Mouse (Mus musculus) myocyte (in vitro differentiated cells): ENCODE data around the gene Ptcd3. TPM values are rescaled to one million over a fixed set of nuclear protein-coding genes. Genes with fewer than 3 reads are reported as not detected.
"Not testable (repeated sequence)": the region's sequence is repeated elsewhere in the genome, so short reads cannot be mapped to it uniquely, and the experiment has no call there.

Experiments
- H3K27me3 ChIP-seq: one replicate; pipeline ENCODE4 v1.6.1; 2011; ENCODE audit not compliant: control insufficient read depth, insufficient read depth, insufficient read length
- H3K36me3 ChIP-seq: one replicate; pipeline ENCODE4 v1.6.1; 2011; ENCODE audit not compliant: control insufficient read depth, insufficient read depth
- H3K4me2 ChIP-seq: one replicate; pipeline ENCODE4 v1.6.1; 2011; ENCODE audit warnings: low read depth, control low read depth
- H3K4me3 ChIP-seq: one replicate; pipeline ENCODE4 v1.5.1; 2011; ENCODE audit warnings: mild to moderate bottlenecking, control low read depth, moderate library complexity
- H3K79me2 ChIP-seq: one replicate; pipeline ENCODE4 v1.6.1; 2011; ENCODE audit not compliant: control insufficient read depth, insufficient read depth
- H3ac ChIP-seq: one replicate; pipeline ENCODE4 v1.6.1; 2011; ENCODE audit not compliant: control insufficient read depth, insufficient read length
- CEBPB ChIP-seq: IDR thresholded peaks from 2 replicates; pipeline ENCODE4 v1.6.1; 2011; ENCODE audit warnings: mild to moderate bottlenecking, moderate library complexity; ENCODE audit not compliant: poor library complexity, insufficient read depth, severe bottlenecking
- E2F4 ChIP-seq: IDR thresholded peaks from one replicate; pipeline ENCODE4 v1.6.1; 2011; ENCODE audit warnings: mild to moderate bottlenecking, control low read depth, moderate library complexity; ENCODE audit not compliant: insufficient read depth
- MAX ChIP-seq: IDR thresholded peaks from one replicate; pipeline ENCODE4 v1.6.1; 2011; ENCODE audit warnings: low read depth, mild to moderate bottlenecking, control low read depth
- MYOD1 ChIP-seq, 3 experiments: IDR thresholded peaks; one replicate each; pipeline ENCODE4 v1.6.1; 2011; ENCODE audit warnings: control low read depth in 2 of 3, low read depth in 2 of 3, mild to moderate bottlenecking in 2 of 3, moderate library complexity in 1 of 3; ENCODE audit not compliant: insufficient read length in 2 of 3, control insufficient read depth in 1 of 3
- MYOG ChIP-seq, 3 experiments: IDR thresholded peaks; one replicate each; pipeline ENCODE4 v1.6.1; 2011; ENCODE audit warnings: control low read depth in 2 of 3, low read depth in 2 of 3, mild to moderate bottlenecking in 2 of 3; ENCODE audit not compliant: insufficient read length in 2 of 3, control insufficient read depth in 1 of 3, insufficient read depth in 1 of 3
- POLR2A ChIP-seq: IDR thresholded peaks from one replicate; pipeline ENCODE4 v1.6.1; 2011; ENCODE audit warnings: low read depth, mild to moderate bottlenecking, control low read depth, moderate library complexity; ENCODE audit not compliant: insufficient read length
- POLR2AphosphoS2 ChIP-seq: IDR thresholded peaks from one replicate; pipeline ENCODE4 v1.6.1; 2011; ENCODE audit warnings: low read depth, control low read depth; ENCODE audit not compliant: insufficient read length
- REST ChIP-seq: IDR thresholded peaks from one replicate; pipeline ENCODE4 v1.6.1; 2011; ENCODE audit warnings: mild to moderate bottlenecking, control low read depth, moderate library complexity; ENCODE audit not compliant: insufficient read depth, insufficient read length
- SRF ChIP-seq: IDR thresholded peaks from one replicate; pipeline ENCODE4 v1.6.1; 2011; ENCODE audit warnings: low read depth; ENCODE audit not compliant: control insufficient read depth, insufficient read length
- TCF12 ChIP-seq: IDR thresholded peaks from one replicate; pipeline ENCODE4 v1.6.1; 2011; ENCODE audit warnings: mild to moderate bottlenecking, control low read depth; ENCODE audit not compliant: poor library complexity, insufficient read depth, severe bottlenecking
- TCF3 ChIP-seq: IDR thresholded peaks from one replicate; pipeline ENCODE4 v1.6.1; 2011; ENCODE audit warnings: low read depth, control low read depth; ENCODE audit not compliant: insufficient read length
- USF1 ChIP-seq: IDR thresholded peaks from one replicate; pipeline ENCODE4 v1.6.1; 2011; ENCODE audit warnings: low read depth, mild to moderate bottlenecking, control low read depth, moderate library complexity
- polyA plus RNA-seq: library from polyadenylated mRNA; unstranded; fragments of >200 nt; fragmentation: generic; extraction: Trizol; gene quantifications from one replicate; pipeline ENCODE4 v1.2.1, GENCODE M21; 2012; ENCODE audit warnings: missing spikeins

The Ptcd3 gene
- polyA plus RNA-seq, 1 experiment: 20.3 TPM

- TF ChIP-seq POLR2AphosphoS2 (no peak), MYOG (IDR thresholded peaks at IDR 0.05; ENCODE audit: control insufficient read depth in 1 of 3, insufficient read depth in 1 of 3, insufficient read length in 2 of 3, low read depth in 2 of 3) (no peak), CEBPB (no peak), MYOD1 (IDR thresholded peaks at IDR 0.05; ENCODE audit: control insufficient read depth in 1 of 3, insufficient read length in 2 of 3, low read depth in 2 of 3) (no peak), TCF12 (no peak), TCF3 (no peak), E2F4 (no peak), POLR2A (no peak), SRF (no peak), USF1 (no peak), MAX (no peak), REST (no peak)
Observed at GRCm38 (mm10) chr6:71932347-71932746, 23.8 kb upstream of the Ptcd3 start.

GRCm38 (mm10) chr6:71930830-71931437, 22.4 kb upstream of the Ptcd3 start:
- Histone ChIP-seq H3K4me2 (no peak overlapping the region), H3K79me2 (no peaks in the 10 kb centered on the region), H3ac (no peak overlapping the region), H3K27me3 (no peaks in the 10 kb centered on the region), H3K4me3 (no peak overlapping the region), H3K36me3 (peaks cover 51% of the 10 kb centered on the region)
- no peak for TF ChIP-seq REST
- no peak for TF ChIP-seq USF1
- no peak for TF ChIP-seq POLR2A

More at GRCm38 (mm10) chr6:71932347-71932746, 23.8 kb upstream of the Ptcd3 start:
- no peak overlapping the region for H3ac ChIP-seq
- no peak overlapping the region for H3K4me3 ChIP-seq
- H3K27me3 ChIP-seq: no peaks in the 10 kb centered on the region
- peaks cover 45% of the 10 kb centered on the region for H3K36me3 ChIP-seq
- H3K79me2 ChIP-seq: no peaks in the 10 kb centered on the region
- H3K4me2 ChIP-seq: no peak overlapping the region

- Histone ChIP-seq H3K27me3 (no peaks in the 10 kb centered on the region), H3K4me3 (no peak overlapping the region), H3ac (no peak overlapping the region), H3K4me2 (no peak overlapping the region), H3K79me2 (no peaks in the 10 kb centered on the region), H3K36me3 (peaks cover 43% of the 10 kb centered on the region)
- TF ChIP-seq POLR2A (no peak), POLR2AphosphoS2 (no peak), TCF3 (no peak), REST (no peak), TCF12 (no peak), USF1 (no peak), E2F4 (no peak)
Observed at GRCm38 (mm10) chr6:71930053-71930452, 21.5 kb upstream of the Ptcd3 start.

DNA sequence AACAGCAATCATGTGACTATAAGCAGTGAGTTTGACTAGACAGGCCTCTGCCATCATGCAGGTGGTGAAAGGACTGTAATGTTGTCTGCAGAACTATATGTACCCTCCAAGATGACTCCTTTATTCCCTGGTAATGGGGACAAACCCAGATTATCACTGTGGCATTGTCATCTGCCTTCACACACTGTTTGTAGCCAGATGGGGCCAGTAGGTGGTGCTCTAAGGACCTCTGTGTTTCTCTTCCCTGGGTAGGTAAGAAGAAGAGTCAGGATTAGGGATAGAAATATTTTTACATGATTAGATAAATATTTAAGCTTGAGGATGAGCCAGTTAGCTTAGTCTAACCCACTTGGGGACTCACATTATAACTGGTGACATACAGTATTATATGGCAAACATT, 19.4 kb upstream of the Ptcd3 start:
- Histone ChIP-seq H3K36me3 (peaks cover 45% of the 10 kb centered on the region), H3K79me2 (no peaks in the 10 kb centered on the region), H3K4me3 (no peak overlapping the region), H3K4me2 (no peak overlapping the region), H3ac (no peak overlapping the region), H3K27me3 (no peaks in the 10 kb centered on the region)
- TF ChIP-seq TCF12 (no peak), REST (no peak), POLR2A (no peak), E2F4 (no peak), SRF (no peak), CEBPB (no peak), MYOG (IDR thresholded peaks at IDR 0.05; ENCODE audit: control insufficient read depth in 1 of 3, insufficient read depth in 1 of 3, insufficient read length in 2 of 3, low read depth in 2 of 3) (no peak), MYOD1 (IDR thresholded peaks at IDR 0.05; ENCODE audit: control insufficient read depth in 1 of 3, insufficient read length in 2 of 3, low read depth in 2 of 3) (no peak), POLR2AphosphoS2 (no peak), TCF3 (no peak), MAX (no peak), USF1 (no peak)

DNA sequence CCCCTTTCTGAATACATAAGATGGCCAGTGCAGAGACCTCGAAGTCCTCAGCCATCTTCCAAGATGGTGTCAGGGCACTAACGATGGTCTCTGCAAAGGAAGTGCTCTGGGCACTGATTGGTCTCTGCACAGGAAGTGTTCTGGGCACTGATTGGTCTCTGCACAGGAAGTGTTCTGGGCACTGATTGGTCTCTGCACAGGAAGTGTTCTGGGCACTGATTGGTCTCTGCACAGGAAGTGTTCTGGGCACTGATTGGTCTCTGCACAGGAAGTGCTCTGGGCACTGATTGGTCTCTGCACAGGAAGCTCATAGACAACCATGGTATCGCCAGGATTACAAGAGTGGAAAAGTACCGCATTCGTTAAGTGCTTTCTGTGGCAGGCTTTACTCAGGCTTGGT, 16.7 kb upstream of the Ptcd3 start:
- H3K36me3 ChIP-seq: peaks cover 29% of the 10 kb centered on the region
- not testable (repeated sequence) for H3K79me2 ChIP-seq, H3K4me2 ChIP-seq, H3K4me3 ChIP-seq, H3K27me3 ChIP-seq, H3ac ChIP-seq

DNA sequence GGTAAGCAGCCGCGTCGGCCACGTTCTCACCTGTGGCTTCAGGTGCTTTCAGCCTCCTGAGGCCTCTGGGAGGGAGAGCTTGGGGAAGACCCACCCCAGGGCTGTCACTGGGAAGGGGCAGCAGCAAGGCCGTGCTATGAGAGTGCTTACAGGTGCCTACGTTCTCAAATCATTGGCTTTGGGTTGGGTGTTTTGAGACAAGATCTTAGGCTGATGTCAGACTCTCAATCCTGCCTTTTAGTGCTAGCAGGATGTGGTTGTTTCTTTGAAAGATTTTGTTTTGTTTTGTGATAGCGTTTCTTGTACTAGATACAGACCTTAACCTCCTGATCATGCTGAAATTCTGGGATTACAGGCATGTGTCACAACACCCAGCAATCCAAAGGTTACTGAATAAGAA, 12.2 kb upstream of the Ptcd3 start:
- Histone ChIP-seq H3K27me3 (no peaks in the 10 kb centered on the region), H3K4me2 (no peak overlapping the region)
- TF ChIP-seq MAX (no peak), POLR2AphosphoS2 (no peak), TCF12 (no peak), POLR2A (no peak), REST (no peak), USF1 (no peak), CEBPB (no peak), MYOD1 (IDR thresholded peaks at IDR 0.05; ENCODE audit: control insufficient read depth in 1 of 3, insufficient read length in 2 of 3, low read depth in 2 of 3) (no peak), E2F4 (no peak), TCF3 (no peak), SRF (no peak), MYOG (IDR thresholded peaks at IDR 0.05; ENCODE audit: control insufficient read depth in 1 of 3, insufficient read depth in 1 of 3, insufficient read length in 2 of 3, low read depth in 2 of 3) (no peak)

More for the DNA sequence above, 12.2 kb upstream of the Ptcd3 start:
- Histone ChIP-seq H3K36me3 (peaks cover 8% of the 10 kb centered on the region), H3ac (no peak overlapping the region), H3K79me2 (no peaks in the 10 kb centered on the region), H3K4me3 (no peak overlapping the region)
